Mouse (Mus musculus): ENCODE data around the gene Olfr969. TPM values are rescaled to one million over a fixed set of nuclear protein-coding genes. Genes with fewer than 3 reads are reported as not detected.
"Not testable (repeated sequence)": the region's sequence is repeated elsewhere in the genome, so short reads cannot be mapped to it uniquely, and the experiment has no call there.

Olfr969 gene
- not detected in 2 replicates for total RNA-seq (2021)
- long read RNA-seq, experiment 1: 0 reads
- long read RNA-seq, experiment 2: 0 reads

DNA sequence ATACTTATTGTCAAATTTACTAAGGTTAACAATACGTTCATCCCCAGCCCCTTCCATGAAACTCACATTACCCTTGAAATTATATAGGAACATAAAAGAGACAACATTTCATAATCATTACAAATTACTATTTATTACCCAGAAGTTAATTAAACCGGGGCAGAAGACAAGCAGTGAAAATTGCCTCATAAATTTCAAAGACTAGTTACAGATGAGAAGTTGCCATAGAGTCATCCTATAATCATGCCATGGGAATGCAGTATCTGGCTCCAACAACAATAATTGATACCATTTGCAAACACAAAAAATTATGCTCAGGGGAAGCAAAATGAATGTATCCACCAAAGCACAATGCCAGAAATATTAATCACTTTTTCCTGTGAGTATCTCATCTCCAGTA lies at the start of gene Olfr969:
TSS of gene Olfr969 (plus strand) at position 388 of the 400 bp plus-strand sequence.
- DNase-seq: no peak

DNA sequence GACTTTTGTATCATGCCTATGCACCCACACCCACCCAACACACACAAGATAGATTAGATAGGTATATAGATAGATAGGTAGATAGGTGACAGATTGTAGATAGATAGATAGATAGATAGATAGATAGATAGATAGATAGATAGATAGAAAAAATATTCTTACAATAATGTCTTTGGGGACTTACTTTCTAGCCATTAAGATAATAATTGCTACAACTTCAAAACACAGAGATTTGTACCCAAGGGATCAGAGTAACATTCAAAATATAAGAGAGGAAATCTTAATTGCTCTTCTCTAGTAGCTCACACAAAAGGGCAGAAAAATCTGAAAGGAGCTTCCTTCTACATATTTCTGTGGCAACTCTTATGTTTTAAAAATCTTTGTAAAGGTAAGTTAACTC lies 44.8 kb upstream of the Olfr969 start, which contains the start of gene Olfr967:
TSS of gene Olfr967 (plus strand) at position 301 of the 400 bp plus-strand sequence.
- DNase-seq: no peak

DNA sequence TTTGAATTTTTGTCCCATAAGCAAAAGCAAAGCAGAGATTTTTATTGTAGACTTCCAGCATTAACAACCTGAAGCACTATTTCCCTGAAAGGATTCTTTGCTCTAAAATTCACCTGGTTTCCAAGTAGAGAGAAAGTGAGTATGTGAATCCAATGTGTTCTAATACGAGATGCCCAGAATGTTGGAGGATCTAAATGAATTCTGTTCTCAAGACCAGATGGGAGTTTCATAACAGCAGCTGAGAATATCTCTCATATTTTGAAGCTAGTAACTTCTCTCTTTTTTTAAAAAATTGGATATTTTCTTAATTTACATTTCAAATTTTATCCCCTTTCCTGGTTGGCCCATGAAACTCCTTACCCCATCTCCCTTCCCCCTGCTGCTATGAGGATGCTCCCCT lies 44.3 kb upstream of the Olfr969 start:
- no peak for DNase-seq

DNA sequence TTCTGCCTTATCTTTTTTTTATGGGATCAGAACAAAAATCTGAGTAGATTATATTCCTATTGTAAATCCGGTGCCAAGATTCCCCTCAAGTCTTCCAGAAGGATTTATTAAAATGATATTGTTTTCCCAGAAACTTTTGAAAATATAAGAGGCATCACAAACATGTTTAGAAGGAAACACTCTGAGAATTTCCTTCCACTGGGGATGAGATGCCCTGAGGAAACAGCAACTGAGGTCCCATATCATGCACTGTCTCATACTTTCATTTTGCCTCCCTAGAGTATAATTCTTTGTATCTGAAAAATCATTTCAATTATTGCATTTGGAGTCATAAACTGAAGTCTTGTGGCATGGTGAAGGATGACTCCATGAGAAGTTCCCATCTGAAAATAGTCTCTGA lies 7.6 kb upstream of the Olfr969 start, which contains the start of gene Olfr968:
TSS of gene Olfr968 (minus strand) at position 101 of the 400 bp plus-strand sequence.
- DNase-seq: no peak

DNA sequence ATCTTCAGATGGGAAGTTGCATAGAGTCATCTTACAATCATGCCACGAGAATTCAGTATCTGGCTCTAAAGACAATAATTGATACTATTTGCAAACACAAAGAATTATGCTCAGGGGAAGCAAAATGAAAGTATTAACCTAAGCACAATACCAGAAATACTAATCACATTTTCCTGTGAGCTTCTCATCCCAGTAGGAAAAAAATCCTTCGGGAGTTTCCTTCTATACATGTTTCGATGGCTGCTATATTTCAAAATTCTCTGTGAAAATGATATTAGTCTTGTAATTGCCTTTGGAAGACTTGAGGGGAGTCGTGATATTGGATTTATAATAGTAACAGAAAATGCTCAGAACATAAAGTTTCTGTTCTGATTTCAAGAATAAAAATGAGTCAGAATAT lies 17.8 kb downstream of the Olfr969 start, which contains the start of gene Olfr970:
TSS of gene Olfr970 (plus strand) at position 301 of the 400 bp plus-strand sequence.
- DNase-seq: no peak

DNA sequence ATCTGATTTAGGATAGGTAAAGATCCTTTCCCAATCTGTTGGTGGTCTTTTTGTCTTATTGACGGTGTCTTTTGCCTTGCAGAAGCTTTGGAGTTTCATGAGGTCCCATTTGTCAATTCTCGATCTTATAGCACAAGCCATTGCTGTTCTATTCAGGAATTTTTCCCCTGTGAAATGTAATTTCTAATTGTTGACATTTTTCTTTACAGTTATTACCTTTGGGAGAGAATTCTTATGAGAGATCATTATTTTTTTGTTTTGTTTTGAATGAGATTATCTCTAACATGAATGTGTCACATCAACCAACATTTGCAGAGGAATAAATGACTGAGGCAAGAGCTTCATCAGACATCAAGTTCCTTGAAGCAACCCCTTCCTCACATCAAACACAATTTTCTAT lies 45.8 kb downstream of the Olfr969 start, which contains the start of gene Olfr971:
TSS of gene Olfr971 (plus strand) at position 301 of the 400 bp plus-strand sequence.
- not testable (repeated sequence) for DNase-seq

Other genes starting within 250 kb of the Olfr969 start
- gene Olfr958, start 236.9 kb upstream of the Olfr969 start, total RNA-seq (2021): not detected in 2 replicates
- gene Olfr959, start 215.4 kb upstream of the Olfr969 start, total RNA-seq (2021): not detected in 2 replicates
- 11.9 and 14.9 TPM in 2 replicates for gene AW551984, start 186.5 kb upstream of the Olfr969 start, total RNA-seq (2021)
- not detected in 2 replicates for gene Olfr148, start 180.3 kb upstream of the Olfr969 start, total RNA-seq (2021)
- gene Olfr960, start 169.6 kb upstream of the Olfr969 start, total RNA-seq (2021): not detected in 2 replicates
- not detected in 2 replicates for gene Olfr961, start 145.9 kb upstream of the Olfr969 start, total RNA-seq (2021)
- gene Olfr963, start 123.7 kb upstream of the Olfr969 start, total RNA-seq (2021): not detected in 2 replicates
- gene Olfr149, start 83.8 kb upstream of the Olfr969 start, total RNA-seq (2021): not detected in 2 replicates
- gene Olfr965, start 79.6 kb upstream of the Olfr969 start, total RNA-seq (2021): not detected in 2 replicates
- not detected in 2 replicates for gene Olfr150, start 60.0 kb upstream of the Olfr969 start, total RNA-seq (2021)
- gene Olfr967, start 44.7 kb upstream of the Olfr969 start, total RNA-seq (2021): not detected in 2 replicates
- gene Olfr968, start 7.7 kb upstream of the Olfr969 start, total RNA-seq (2021): not detected in 2 replicates
- not detected in 2 replicates for gene Olfr970, start 17.9 kb downstream of the Olfr969 start, total RNA-seq (2021)
- gene Olfr971, start 45.9 kb downstream of the Olfr969 start, total RNA-seq (2021): not detected in 2 replicates
- not detected in 2 replicates for gene Olfr972, start 75.5 kb downstream of the Olfr969 start, total RNA-seq (2021)
- not detected in 2 replicates for gene Olfr229, start 116.4 kb downstream of the Olfr969 start, total RNA-seq (2021)
- gene Olfr974, start 146.6 kb downstream of the Olfr969 start, total RNA-seq (2021): not detected in 2 replicates
- not detected in 2 replicates for gene Olfr975, start 161.1 kb downstream of the Olfr969 start, total RNA-seq (2021)
- gene Olfr976, start 170.2 kb downstream of the Olfr969 start, total RNA-seq (2021): not detected in 2 replicates
- not detected in 2 replicates for gene Olfr978, start 201.2 kb downstream of the Olfr969 start, total RNA-seq (2021)
- gene Olfr979, start 212.5 kb downstream of the Olfr969 start, total RNA-seq (2021): not detected in 2 replicates
- not detected in 2 replicates for gene Olfr980, start 218.6 kb downstream of the Olfr969 start, total RNA-seq (2021)
- gene Olfr981, start 230.5 kb downstream of the Olfr969 start, total RNA-seq (2021): not detected in 2 replicates